Mouse (Mus musculus) lung, embryonic 14.5 days (tissue): ENCODE data around the gene E2f7. TPM values are rescaled to one million over a fixed set of nuclear protein-coding genes. Genes with fewer than 3 reads are reported as not detected.

Source experiments
- ATAC-seq: fragments of 200-750 bp; cut with Nextera tagmentation; 2 replicates; pipeline ENCODE4 v1.8.0; 2017; ENCODE audit warnings: mild to moderate bottlenecking, moderate TSS enrichment, moderate library complexity; ENCODE audit not compliant: insufficient read depth
- DNase-seq: peaks from one replicate; pipeline ENCODE4 v3.0.0-alpha.2; 2015
- H3K27ac ChIP-seq: fragments of 300-500 bp; sonication (generic); 2 replicates; pipeline ENCODE4 v1.5.1; 2014; ENCODE audit warnings: low read depth, mild to moderate bottlenecking, moderate library complexity
- H3K27me3 ChIP-seq: fragments of 300-500 bp; sonication (generic); 2 replicates; pipeline ENCODE4 v1.6.1; 2014; ENCODE audit warnings: low read length, control low read depth; ENCODE audit not compliant: insufficient read depth
- H3K36me3 ChIP-seq: fragments of 300-500 bp; sonication (generic); 2 replicates; pipeline ENCODE4 v1.6.1; 2014; ENCODE audit warnings: control low read depth; ENCODE audit not compliant: insufficient read depth
- H3K4me1 ChIP-seq: fragments of 300-500 bp; sonication (generic); 2 replicates; pipeline ENCODE4 v1.6.1; 2014; ENCODE audit warnings: antibody characterized with exemption, control low read depth; ENCODE audit not compliant: insufficient read depth
- H3K4me2 ChIP-seq: fragments of 300-500 bp; sonication (generic); 2 replicates; pipeline ENCODE4 v1.6.1; 2014; ENCODE audit warnings: mild to moderate bottlenecking
- H3K4me3 ChIP-seq: fragments of 300-500 bp; sonication (generic); 2 replicates; pipeline ENCODE4 v1.5.1; 2014; ENCODE audit warnings: low read depth, low read length
- H3K9ac ChIP-seq: fragments of 300-500 bp; sonication (generic); 2 replicates; pipeline ENCODE4 v1.6.1; 2014
- H3K9me3 ChIP-seq: fragments of 300-500 bp; sonication (generic); 2 replicates; pipeline ENCODE4 v1.6.1; 2016; ENCODE audit warnings: low read depth, low read length, control low read depth
- CTCF ChIP-seq: IDR thresholded peaks from 2 replicates; pipeline ENCODE4 v1.5.1; 2016; ENCODE audit warnings: antibody characterized with exemption, low read depth
- WGBS: fragments of 180-500 bp; shearing (Covaris S2); extraction: QIAGEN DNeasy Blood & Tissue Kit; methylation state at CpG from one replicate; pipeline ENCODE4 v1.1.7; 2014; 5-methylcytosine and 5-hydroxymethylcytosine counted together
- polyA plus RNA-seq: library from polyadenylated mRNA; unstranded; fragments of >200 nt; fragmentation: Nextera tagmentation; extraction: Ambion mirVana; gene quantifications from 2 replicates; pipeline ENCODE4 v1.2.1, GENCODE M21; 2014

Gene E2f7
- polyA plus RNA-seq, 1 experiment from 2014 or later, result 43.8 TPM

- peak; percentile 44 for DNase-seq
- Histone ChIP-seq H3K9me3 (no peaks in the 10 kb centered on the region), H3K36me3 (no peaks in the 10 kb centered on the region), H3K9ac (no peak overlapping the region), H3K27ac (no peak overlapping the region), H3K4me1 (peaks cover 4% of the 10 kb centered on the region; the same call in 1 of the 2 replicates), H3K27me3 (no peaks in the 10 kb centered on the region), H3K4me3 (no peak overlapping the region), H3K4me2 (peak overlapping the region; percentile 54)
- 50% methylated on average over 9 of the region's 9 CpGs for WGBS
- peak; percentile 31; the same call in 1 of the 2 replicates for TF ChIP-seq CTCF
- ATAC-seq, result peak; percentile 57; the same call in 1 of the 2 replicates
Measured at GRCm38 (mm10) chr10:110795206-110795796, 50.1 kb downstream of the E2f7 start.

DNA sequence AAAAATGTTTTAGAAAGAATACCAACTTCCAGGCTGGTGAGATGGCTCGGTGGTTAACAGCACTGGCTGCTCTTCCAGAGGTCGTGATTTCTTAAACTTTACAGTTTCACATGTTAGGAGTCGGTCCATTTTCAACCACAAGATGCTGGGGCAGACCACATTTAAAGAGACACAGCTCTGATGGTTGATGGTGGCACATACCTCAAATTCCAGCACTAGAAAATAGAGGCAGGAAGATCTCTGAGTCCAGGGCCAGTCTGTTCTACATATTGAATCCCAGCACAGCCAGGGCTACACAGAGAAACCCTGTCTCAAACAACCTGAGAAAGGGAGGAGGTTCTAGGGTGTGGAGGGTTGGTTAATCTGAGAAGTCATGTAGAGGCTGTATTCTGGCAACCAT lies 56.1 kb downstream of the E2f7 start:
- no peak for TF ChIP-seq CTCF
- no peak overlapping the region for H3K4me3 ChIP-seq
- no peak overlapping the region for H3K9ac ChIP-seq
- H3K27ac ChIP-seq, result no peak overlapping the region
- no peaks in the 10 kb centered on the region for H3K4me1 ChIP-seq
- H3K4me2 ChIP-seq, result no peak overlapping the region
- no peaks in the 10 kb centered on the region for H3K36me3 ChIP-seq
- no peaks in the 10 kb centered on the region for H3K9me3 ChIP-seq
- H3K27me3 ChIP-seq, result no peaks in the 10 kb centered on the region
- WGBS, result 71% methylated on average over 3 of the region's 3 CpGs
- DNase-seq (no peak), ATAC-seq (no peak)

GRCm38 (mm10) chr10:110804279-110805024 lies 59.2 kb downstream of the E2f7 start:
- Histone ChIP-seq H3K9me3 (no peaks in the 10 kb centered on the region), H3K9ac (no peak overlapping the region), H3K4me2 (no peak overlapping the region), H3K27me3 (no peaks in the 10 kb centered on the region), H3K36me3 (no peaks in the 10 kb centered on the region), H3K4me1 (no peaks in the 10 kb centered on the region), H3K27ac (no peak overlapping the region), H3K4me3 (no peak overlapping the region)
- peak; percentile 24; the same call in 1 of the 2 replicates for TF ChIP-seq CTCF
- DNase-seq, result peak; percentile 28
- WGBS, result 83% methylated on average over 11 of the region's 11 CpGs
- no peak for ATAC-seq

DNA sequence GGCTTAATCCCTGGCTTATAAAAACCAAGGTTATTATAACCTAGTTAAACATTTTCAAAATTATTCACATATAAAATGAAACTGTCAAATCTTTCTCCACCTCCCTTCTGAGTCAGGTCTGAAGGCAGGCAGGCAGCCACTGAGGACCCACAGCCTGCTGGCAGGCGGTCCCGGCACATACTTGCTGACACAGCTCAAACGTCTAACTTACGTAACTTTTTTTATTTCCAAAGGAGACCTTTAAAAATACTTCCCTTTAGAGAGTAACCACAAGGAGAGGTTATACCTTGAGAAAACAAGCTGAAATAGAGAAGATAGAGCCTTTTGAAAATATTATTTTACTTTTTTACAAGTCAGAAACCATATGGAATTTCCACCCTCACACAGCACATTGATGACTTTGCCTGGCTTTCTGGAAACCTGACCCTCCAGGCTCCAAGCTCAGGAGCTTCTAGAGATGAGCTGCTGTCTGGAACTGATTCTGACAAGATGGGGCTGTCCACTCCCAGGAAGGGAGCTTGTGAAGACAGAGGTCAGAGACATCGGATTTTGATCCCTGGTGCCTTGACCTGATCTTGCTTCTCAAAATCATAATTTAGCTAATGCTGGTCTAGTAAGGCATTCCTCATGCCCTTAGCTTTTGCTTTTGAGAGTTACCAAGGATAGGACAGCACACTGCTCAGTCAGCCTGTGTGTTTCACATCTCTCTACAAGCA lies 59.9 kb downstream of the E2f7 start:
- Histone ChIP-seq H3K4me2 (no peak overlapping the region), H3K4me3 (no peak overlapping the region), H3K36me3 (no peaks in the 10 kb centered on the region), H3K4me1 (no peaks in the 10 kb centered on the region), H3K27ac (no peak overlapping the region), H3K27me3 (no peaks in the 10 kb centered on the region), H3K9me3 (no peaks in the 10 kb centered on the region), H3K9ac (no peak overlapping the region)
- DNase-seq (peak; percentile 50), ATAC-seq (peak; percentile 62; the same call in 1 of the 2 replicates)
- 43% methylated on average over 5 of the region's 5 CpGs for WGBS
- no peak for TF ChIP-seq CTCF

- WGBS, result 72% methylated on average over 8 of the region's 8 CpGs
- Histone ChIP-seq H3K27ac (no peak overlapping the region), H3K27me3 (no peaks in the 10 kb centered on the region), H3K4me2 (no peak overlapping the region), H3K4me3 (no peak overlapping the region), H3K9me3 (no peaks in the 10 kb centered on the region), H3K36me3 (no peaks in the 10 kb centered on the region), H3K9ac (no peak overlapping the region), H3K4me1 (no peaks in the 10 kb centered on the region)
- ATAC-seq (peak; percentile 30; the same call in 1 of the 2 replicates), DNase-seq (peak; percentile 29)
- no peak for TF ChIP-seq CTCF
Measured at GRCm38 (mm10) chr10:110806471-110806870, 61.2 kb downstream of the E2f7 start.

- Histone ChIP-seq H3K27me3 (no peaks in the 10 kb centered on the region), H3K36me3 (no peaks in the 10 kb centered on the region), H3K9me3 (no peaks in the 10 kb centered on the region), H3K4me3 (no peak overlapping the region), H3K27ac (no peak overlapping the region), H3K4me1 (no peaks in the 10 kb centered on the region), H3K9ac (no peak overlapping the region), H3K4me2 (no peak overlapping the region)
- DNase-seq (no peak), ATAC-seq (no peak)
- WGBS, result 76% methylated on average over 2 of the region's 2 CpGs
- TF ChIP-seq CTCF, result no peak
Measured at GRCm38 (mm10) chr10:110810528-110810927, 65.3 kb downstream of the E2f7 start.

GRCm38 (mm10) chr10:110811209-110811861 lies 66.1 kb downstream of the E2f7 start:
- no peak for TF ChIP-seq CTCF
- DNase-seq, result no peak

More at GRCm38 (mm10) chr10:110811209-110811861, 66.1 kb downstream of the E2f7 start:
- Histone ChIP-seq H3K27ac (no peak overlapping the region), H3K4me3 (no peak overlapping the region), H3K36me3 (no peaks in the 10 kb centered on the region), H3K9me3 (no peaks in the 10 kb centered on the region), H3K9ac (no peak overlapping the region), H3K27me3 (no peaks in the 10 kb centered on the region), H3K4me1 (no peaks in the 10 kb centered on the region), H3K4me2 (no peak overlapping the region)
- WGBS, result 78% methylated on average over 10 of the region's 10 CpGs
- ATAC-seq, result no peak
